Mouse (Mus musculus) lung, adult 2 months (tissue): ENCODE results near the gene Dnah6.

ENCODE experiments used
- CTCF ChIP-seq: fragments of 200-500 bp; IDR thresholded peaks from 2 replicates; pipeline ENCODE4 v1.5.1; 2011; ENCODE audit warnings: mild to moderate bottlenecking, low read length, control low read depth; ENCODE audit not compliant: insufficient read depth
- POLR2A ChIP-seq: fragments of 200-500 bp; IDR thresholded peaks from 2 replicates; pipeline ENCODE4 v1.6.1; 2011; ENCODE audit warnings: low read depth, mild to moderate bottlenecking, control low read depth, low read length, borderline replicate concordance; ENCODE audit errors: extremely low read depth

- no peak for TF ChIP-seq POLR2A
- TF ChIP-seq CTCF = no peak
These were observed 37.2 kb downstream of the Dnah6 start for GRCm38 (mm10) chr6:73184276-73184675.
